Mouse (Mus musculus): ENCODE results near the gene Glb1.

Glb1 gene

DNA sequence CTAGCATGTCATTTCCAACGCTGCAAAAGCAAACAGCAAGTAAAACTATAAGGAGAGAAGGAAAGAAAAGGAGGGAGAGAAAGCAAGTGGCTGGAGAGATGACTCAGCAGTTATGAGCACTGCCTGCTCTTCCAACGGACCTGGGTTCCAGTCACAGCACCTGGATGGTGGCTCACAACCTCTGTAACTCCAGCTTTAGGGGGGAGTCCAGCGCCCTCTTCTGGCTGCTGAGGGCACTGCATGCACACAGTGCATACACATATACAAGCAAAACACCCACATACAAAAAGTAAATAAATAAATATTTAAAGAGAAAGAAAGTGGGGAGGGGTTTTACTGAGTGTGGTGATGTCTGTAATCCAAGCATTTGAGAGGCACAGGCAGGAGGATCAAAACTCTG is 20.2 kb downstream of the Glb1 start:
- no peak for TF ChIP-seq GATA4 (IDR thresholded peaks at IDR 0.05; ENCODE audit: insufficient replicate concordance, low read length)

DNA sequence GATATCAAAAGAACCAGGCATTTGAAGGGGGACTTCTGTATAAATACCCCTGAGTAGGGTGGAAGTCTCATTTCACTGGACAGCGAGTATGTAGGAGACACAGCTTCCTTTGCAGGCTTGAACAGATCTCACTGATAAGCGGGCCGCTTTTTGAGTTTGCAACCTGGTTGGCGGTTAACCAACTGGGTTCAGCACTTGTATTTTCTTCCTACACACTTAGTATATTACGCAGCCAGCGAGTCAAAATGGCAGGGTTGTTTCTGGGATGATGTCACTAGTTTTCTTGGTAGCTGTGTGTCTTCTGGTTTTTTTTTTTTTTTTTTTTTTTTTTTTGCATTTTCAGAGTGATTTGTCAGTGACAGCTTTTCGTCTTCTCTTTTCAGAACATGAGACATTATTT is 20.9 kb downstream of the Glb1 start:
- no peak for TF ChIP-seq GATA4 (IDR thresholded peaks at IDR 0.05; ENCODE audit: insufficient replicate concordance, low read length)

GRCm38 (mm10) chr9:114425576-114425975 is 24.7 kb downstream of the Glb1 start:
- TF ChIP-seq GATA4 (IDR thresholded peaks at IDR 0.05; ENCODE audit: insufficient replicate concordance, low read length): no peak

DNA sequence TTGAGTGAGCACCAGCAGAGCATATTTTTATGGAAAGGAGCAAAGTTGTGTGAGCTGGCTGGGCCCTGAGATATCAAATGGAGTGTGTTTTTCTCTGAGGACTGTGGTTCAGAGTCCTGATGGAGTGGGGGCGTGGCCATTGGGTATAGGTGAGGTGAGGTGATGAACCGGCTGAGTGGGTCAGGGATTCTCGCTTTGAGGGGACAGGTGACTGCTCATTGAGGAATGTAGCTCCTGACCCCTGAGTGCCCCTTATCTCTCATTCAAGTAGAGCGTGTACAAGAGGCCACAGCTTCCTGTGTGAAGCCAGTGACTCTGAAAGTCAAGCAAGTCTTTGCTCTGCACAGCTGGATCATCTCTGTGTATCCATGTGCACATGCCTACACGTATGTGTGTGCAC is 25.3 kb downstream of the Glb1 start:
- TF ChIP-seq GATA4 (IDR thresholded peaks at IDR 0.05; ENCODE audit: insufficient replicate concordance, low read length): no peak

DNA sequence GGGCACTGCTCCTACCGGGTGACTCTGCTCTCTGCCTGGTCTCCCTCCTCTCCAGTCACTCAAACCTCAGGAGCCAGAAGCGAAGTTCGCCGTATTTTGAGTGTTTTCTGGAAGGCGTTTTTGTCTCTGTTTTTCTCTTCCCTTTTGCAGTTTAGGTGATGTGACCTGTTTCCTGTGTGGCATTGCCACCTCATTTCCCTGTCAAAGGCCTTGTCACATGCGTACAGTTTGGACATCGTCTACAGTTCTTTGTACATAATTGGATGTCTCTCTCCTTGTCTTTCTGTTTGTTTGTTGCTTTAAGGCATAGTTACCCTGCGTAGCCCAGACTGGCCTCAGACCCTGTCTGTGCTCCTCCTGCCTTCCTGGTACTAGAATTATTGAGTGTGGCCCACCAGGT is 26.5 kb downstream of the Glb1 start:
- TF ChIP-seq GATA4 (IDR thresholded peaks at IDR 0.05; ENCODE audit: insufficient replicate concordance, low read length): no peak

DNA sequence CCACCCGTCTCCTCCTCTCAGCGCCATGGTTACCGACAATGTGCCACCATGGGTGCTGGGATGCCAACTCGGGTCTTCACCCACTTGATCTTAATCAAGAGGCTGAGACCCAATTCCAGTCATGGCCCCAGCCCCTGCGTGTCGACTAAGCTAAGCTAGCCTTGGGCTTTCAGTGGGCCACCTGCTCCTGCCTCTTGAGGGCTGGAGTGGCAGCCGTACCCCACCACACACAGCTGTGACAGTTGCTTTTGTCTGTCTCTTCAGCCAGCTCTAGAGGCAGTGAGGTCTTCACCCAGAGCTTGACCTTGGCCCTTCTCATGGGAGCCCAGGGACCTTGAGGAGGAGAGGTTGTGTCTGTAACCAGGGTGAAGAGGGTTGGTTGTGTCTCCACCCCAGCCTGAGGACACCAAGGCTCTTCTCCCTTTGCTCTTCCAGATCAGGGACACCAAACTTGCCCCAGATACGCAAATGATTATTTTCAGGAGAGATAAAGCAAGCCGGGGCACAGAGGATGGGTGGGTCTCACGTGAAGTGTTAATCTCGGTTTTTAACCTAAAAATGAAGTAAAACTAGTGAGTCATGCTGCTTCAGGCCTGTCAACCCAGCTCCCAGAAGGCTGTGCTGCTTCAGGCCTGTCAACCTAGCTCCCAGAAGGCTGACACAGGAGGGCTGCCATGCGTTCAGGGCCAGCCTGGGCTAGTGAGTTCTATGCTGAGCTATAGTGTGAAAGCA is 27.4 kb downstream of the Glb1 start:
- no peak for TF ChIP-seq GATA4 (IDR thresholded peaks at IDR 0.05; ENCODE audit: insufficient replicate concordance, low read length)

DNA sequence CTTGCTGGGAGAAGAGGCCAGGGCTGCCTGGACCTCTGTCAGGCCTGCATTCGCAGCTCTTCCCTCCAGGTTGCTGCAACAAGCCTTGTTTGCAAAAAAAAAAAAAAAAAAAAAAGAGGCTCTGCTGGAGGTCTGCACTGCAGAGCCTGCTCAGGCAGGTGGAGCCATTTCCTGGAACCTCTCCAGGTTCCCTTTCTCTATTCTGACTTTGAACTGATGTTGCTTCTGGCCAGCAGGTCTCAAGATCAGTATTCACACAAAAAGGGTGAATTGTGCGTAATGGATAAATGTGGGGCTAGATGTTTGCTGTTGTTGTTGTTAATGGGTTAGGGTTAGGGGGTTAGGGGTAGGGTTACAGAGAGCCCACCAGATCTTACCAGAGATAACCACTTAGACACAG is 34.8 kb downstream of the Glb1 start:
- no peak for TF ChIP-seq GATA4 (IDR thresholded peaks at IDR 0.05; ENCODE audit: insufficient replicate concordance, low read length)

DNA sequence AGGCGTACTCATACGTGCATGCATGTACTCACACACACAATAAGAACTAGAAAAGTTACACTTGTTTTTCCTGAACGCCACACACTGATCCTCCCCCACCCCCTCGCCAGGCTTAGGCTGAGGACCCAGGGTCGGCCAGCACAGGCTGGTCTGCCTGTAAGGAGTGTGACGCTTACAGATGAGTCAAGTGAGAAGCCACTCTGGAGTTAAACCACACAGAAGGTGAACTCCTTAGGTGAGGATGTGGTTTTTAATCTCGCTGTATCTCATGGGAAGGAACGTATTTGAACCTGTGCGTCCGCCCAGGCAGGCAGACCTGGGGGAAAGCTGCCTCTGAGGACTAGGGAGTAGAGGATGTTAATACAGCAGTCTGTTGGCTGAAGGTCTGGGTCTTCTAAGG is 39.7 kb downstream of the Glb1 start:
- no peak for TF ChIP-seq GATA4 (IDR thresholded peaks at IDR 0.05; ENCODE audit: insufficient replicate concordance, low read length)

GRCm38 (mm10) chr9:114442225-114442624 is 41.3 kb downstream of the Glb1 start:
- no peak for TF ChIP-seq GATA4 (IDR thresholded peaks at IDR 0.05; ENCODE audit: insufficient replicate concordance, low read length)

GRCm38 (mm10) chr9:114442893-114443292 is 42.0 kb downstream of the Glb1 start:
- no peak for TF ChIP-seq GATA4 (IDR thresholded peaks at IDR 0.05; ENCODE audit: insufficient replicate concordance, low read length)

GRCm38 (mm10) chr9:114443351-114443750 is 42.5 kb downstream of the Glb1 start:
- TF ChIP-seq GATA4 (IDR thresholded peaks at IDR 0.05; ENCODE audit: insufficient replicate concordance, low read length): no peak

DNA sequence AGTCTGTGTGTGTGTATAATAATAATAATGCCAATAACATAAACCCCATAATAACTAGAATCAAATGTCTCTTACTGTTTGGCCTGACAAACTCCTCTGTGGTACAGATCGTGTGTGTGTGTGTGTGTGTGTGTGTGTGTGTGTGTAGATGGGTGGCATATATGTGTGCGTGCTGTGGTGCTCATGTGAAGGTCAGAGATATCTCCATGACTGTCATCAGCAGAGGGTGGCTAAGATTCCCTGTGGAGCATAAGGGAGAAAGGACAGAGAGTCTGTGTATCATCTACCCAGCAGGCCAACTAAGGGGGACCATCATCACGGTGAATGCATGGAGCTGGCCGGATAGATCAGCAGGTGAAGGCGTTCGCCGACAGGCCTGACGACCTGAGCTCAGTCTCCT is 46.0 kb downstream of the Glb1 start:
- no peak for TF ChIP-seq GATA4 (IDR thresholded peaks at IDR 0.05; ENCODE audit: insufficient replicate concordance, low read length)

- TF ChIP-seq GATA4 (IDR thresholded peaks at IDR 0.05; ENCODE audit: insufficient replicate concordance, low read length): no peak
Observed at GRCm38 (mm10) chr9:114448700-114449099, 47.8 kb downstream of the Glb1 start.

DNA sequence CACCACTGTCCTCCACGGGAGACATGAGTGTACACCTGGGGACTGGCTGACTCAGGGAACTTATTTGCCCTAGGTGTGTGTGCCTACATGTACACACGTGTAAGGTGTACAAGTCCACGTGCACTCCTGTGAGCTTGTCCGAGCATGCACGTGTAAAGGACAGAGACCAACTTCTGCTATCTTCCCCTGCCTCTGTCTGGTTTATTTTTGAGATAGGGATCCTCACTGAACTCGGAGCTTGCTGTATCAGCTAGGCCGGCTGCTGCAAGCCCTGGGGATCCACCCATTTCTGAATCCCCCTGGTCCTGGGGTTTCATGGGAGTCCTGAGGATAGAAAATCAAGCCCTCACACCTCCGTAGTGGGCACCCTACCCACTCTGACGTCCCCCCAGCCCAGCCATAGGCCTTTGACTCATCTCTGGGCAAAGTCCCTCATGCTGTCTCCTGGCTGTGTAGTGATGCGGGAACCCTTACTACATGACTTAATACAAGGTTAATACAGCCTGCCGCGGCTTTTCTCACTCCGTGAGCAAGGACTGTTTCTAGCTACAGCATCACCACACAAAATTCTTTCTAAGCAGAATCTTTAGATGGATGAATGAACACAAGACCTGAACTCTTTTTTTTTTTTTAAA is 48.4 kb downstream of the Glb1 start:
- no peak for TF ChIP-seq GATA4 (IDR thresholded peaks at IDR 0.05; ENCODE audit: insufficient replicate concordance, low read length)

- TF ChIP-seq GATA4 (IDR thresholded peaks at IDR 0.05; ENCODE audit: insufficient replicate concordance, low read length): no peak
Observed at GRCm38 (mm10) chr9:114451615-114452014, 50.7 kb downstream of the Glb1 start.

DNA sequence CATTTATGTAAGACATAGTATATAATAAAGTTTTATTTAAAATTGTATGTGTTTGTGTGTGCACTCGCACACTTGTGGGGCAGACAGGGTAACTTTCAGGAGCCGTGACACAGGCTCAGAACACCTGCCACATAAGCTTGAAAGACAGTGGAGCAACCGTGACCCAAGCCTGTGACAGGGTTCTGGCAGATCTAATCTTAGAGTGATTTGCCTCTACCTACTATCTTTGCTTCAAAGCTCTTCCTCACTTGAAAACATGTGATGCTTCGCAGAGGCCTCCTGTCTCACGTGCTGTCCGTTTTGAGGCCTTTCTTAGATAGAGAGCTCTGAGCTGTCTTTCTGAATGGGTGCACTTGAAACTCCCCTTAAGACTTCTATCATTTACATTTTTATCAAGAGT is 51.5 kb downstream of the Glb1 start:
- TF ChIP-seq GATA4 (IDR thresholded peaks at IDR 0.05; ENCODE audit: insufficient replicate concordance, low read length): no peak

DNA sequence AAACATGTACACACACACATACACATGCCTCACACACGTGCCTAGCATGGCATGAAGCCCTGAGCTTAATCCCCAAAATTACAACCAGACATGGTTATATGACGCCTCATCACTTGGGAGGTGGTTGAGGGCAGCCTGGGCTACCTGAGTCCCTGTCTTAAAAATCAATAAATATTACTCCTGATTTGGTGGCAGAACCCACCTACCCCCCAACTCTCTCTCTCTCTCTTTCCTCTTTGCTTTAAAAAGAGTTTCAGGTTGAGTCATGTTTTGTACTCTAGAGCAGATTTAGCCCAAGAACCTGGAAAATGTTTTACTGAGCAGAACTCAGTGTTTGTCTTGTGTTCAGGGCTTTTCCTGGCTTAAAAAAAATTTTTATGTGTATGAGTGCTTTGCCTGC is 54.5 kb downstream of the Glb1 start:
- TF ChIP-seq GATA4 (IDR thresholded peaks at IDR 0.05; ENCODE audit: insufficient replicate concordance, low read length): no peak

All from liver, adult (tissue).